Mouse (Mus musculus) C2C12 (cell line): ENCODE results near the gene Zbtb7a. TPM values are rescaled to one million over a fixed set of nuclear protein-coding genes. Genes with fewer than 3 reads are reported as not detected.

Source experiments
- H3K27me3 ChIP-seq: one replicate; pipeline ENCODE4 v1.6.1; 2011; ENCODE audit not compliant: control insufficient read depth, insufficient read depth, insufficient read length
- H3K36me3 ChIP-seq: one replicate; pipeline ENCODE4 v1.6.1; 2011; ENCODE audit not compliant: control insufficient read depth, insufficient read depth
- H3K4me3 ChIP-seq: one replicate; pipeline ENCODE4 v1.5.1; 2011; ENCODE audit warnings: mild to moderate bottlenecking, control low read depth; ENCODE audit not compliant: poor library complexity, insufficient read depth, severe bottlenecking
- H3K79me2 ChIP-seq: one replicate; pipeline ENCODE4 v1.6.1; 2011; ENCODE audit not compliant: control insufficient read depth, insufficient read depth
- H3K79me3 ChIP-seq: one replicate; pipeline ENCODE4 v1.6.1; 2011; ENCODE audit warnings: low read depth, control low read depth
- H3ac ChIP-seq: one replicate; pipeline ENCODE3; 2011; ENCODE audit warnings: low read depth; ENCODE audit not compliant: control insufficient read depth, insufficient read length
- CEBPB ChIP-seq: IDR thresholded peaks from one replicate; pipeline ENCODE4 v1.6.1; 2011; ENCODE audit warnings: low read depth, mild to moderate bottlenecking, control low read depth, moderate library complexity
- CTCF ChIP-seq: IDR thresholded peaks from one replicate; pipeline ENCODE4 v1.5.1; 2011; ENCODE audit not compliant: control insufficient read depth, insufficient read depth, insufficient read length
- FOSL1 ChIP-seq: IDR thresholded peaks from one replicate; pipeline ENCODE4 v1.8.0; 2011; ENCODE audit warnings: mild to moderate bottlenecking, low read length; ENCODE audit not compliant: poor library complexity, insufficient read depth, severe bottlenecking
- MAX ChIP-seq: IDR thresholded peaks from one replicate; pipeline ENCODE4 v1.6.1; 2011; ENCODE audit warnings: mild to moderate bottlenecking, control low read depth
- MYOD1 ChIP-seq: IDR thresholded peaks from one replicate; pipeline ENCODE4 v1.6.1; 2011; ENCODE audit warnings: low read depth; ENCODE audit not compliant: control insufficient read depth, insufficient read length
- MYOG ChIP-seq: IDR thresholded peaks from one replicate; pipeline ENCODE4 v1.6.1; 2011; ENCODE audit not compliant: control insufficient read depth, insufficient read length; ENCODE audit errors: extremely low read depth
- USF1 ChIP-seq: IDR thresholded peaks from one replicate; pipeline ENCODE4 v1.6.1; 2011; ENCODE audit warnings: low read depth, mild to moderate bottlenecking, control low read depth, moderate library complexity
- polyA plus RNA-seq: library from polyadenylated mRNA; unstranded; fragments of >200 nt; fragmentation: generic; extraction: Trizol; gene quantifications from one replicate; pipeline ENCODE4 v1.2.1, GENCODE M21; 2012; ENCODE audit warnings: missing spikeins

The Zbtb7a gene
- polyA plus RNA-seq, 1 experiment, result 19.9 TPM

GRCm38 (mm10) chr10:81197305-81197704 lies 62.3 kb downstream of the Zbtb7a start:
- peaks cover 4% of the 10 kb centered on the region for H3K27me3 ChIP-seq
- TF ChIP-seq MAX (no peak), CTCF (no peak), USF1 (no peak), CEBPB (no peak), FOSL1 (no peak), MYOG (no peak), MYOD1 (no peak)
- no peaks in the 10 kb centered on the region for H3K79me2 ChIP-seq
- no peaks in the 10 kb centered on the region for H3K79me3 ChIP-seq
- H3K4me3 ChIP-seq, result no peak overlapping the region
- H3K36me3 ChIP-seq, result no peaks in the 10 kb centered on the region
- H3ac ChIP-seq, result no peak overlapping the region

GRCm38 (mm10) chr10:81198230-81198629 lies 63.2 kb downstream of the Zbtb7a start:
- Histone ChIP-seq H3K27me3 (peaks cover 4% of the 10 kb centered on the region), H3K79me3 (no peaks in the 10 kb centered on the region), H3K79me2 (no peaks in the 10 kb centered on the region), H3K4me3 (no peak overlapping the region), H3ac (no peak overlapping the region), H3K36me3 (no peaks in the 10 kb centered on the region)
- TF ChIP-seq CEBPB, result no peak
- TF ChIP-seq MAX, result no peak
- no peak for TF ChIP-seq USF1
- TF ChIP-seq CTCF, result no peak
- TF ChIP-seq FOSL1, result no peak
- TF ChIP-seq MYOG, result no peak

- no peaks in the 10 kb centered on the region for H3K79me2 ChIP-seq
- H3K27me3 ChIP-seq, result peaks cover 4% of the 10 kb centered on the region
- no peaks in the 10 kb centered on the region for H3K36me3 ChIP-seq
- H3ac ChIP-seq, result no peak overlapping the region
- no peaks in the 10 kb centered on the region for H3K79me3 ChIP-seq
- no peak for TF ChIP-seq CEBPB
- TF ChIP-seq MAX, result no peak
- no peak for TF ChIP-seq MYOD1
- TF ChIP-seq CTCF, result no peak
- no peak for TF ChIP-seq USF1
- TF ChIP-seq FOSL1, result no peak
- TF ChIP-seq MYOG, result no peak
- H3K4me3 ChIP-seq, result no peak overlapping the region
Observed at GRCm38 (mm10) chr10:81198990-81199389, 64.0 kb downstream of the Zbtb7a start.

GRCm38 (mm10) chr10:81200141-81200540 lies 65.1 kb downstream of the Zbtb7a start:
- no peaks in the 10 kb centered on the region for H3K79me2 ChIP-seq
- H3ac ChIP-seq, result no peak overlapping the region
- H3K27me3 ChIP-seq, result peaks cover 4% of the 10 kb centered on the region
- H3K79me3 ChIP-seq, result no peaks in the 10 kb centered on the region
- H3K36me3 ChIP-seq, result no peaks in the 10 kb centered on the region
- no peak for TF ChIP-seq FOSL1
- TF ChIP-seq CEBPB, result no peak
- no peak for TF ChIP-seq USF1
- no peak for TF ChIP-seq MYOG
- no peak for TF ChIP-seq MYOD1
- TF ChIP-seq CTCF, result no peak
- TF ChIP-seq MAX, result no peak
- H3K4me3 ChIP-seq, result no peak overlapping the region

- no peak for TF ChIP-seq USF1
- TF ChIP-seq CTCF, result no peak
- no peak for TF ChIP-seq FOSL1
- TF ChIP-seq MYOD1, result no peak
- TF ChIP-seq CEBPB, result no peak
- TF ChIP-seq MYOG, result no peak
- no peak for TF ChIP-seq MAX
- H3K4me3 ChIP-seq, result no peak overlapping the region
Observed at GRCm38 (mm10) chr10:81200605-81201287, 65.7 kb downstream of the Zbtb7a start.

More at GRCm38 (mm10) chr10:81200605-81201287, 65.7 kb downstream of the Zbtb7a start:
- no peaks in the 10 kb centered on the region for H3K79me2 ChIP-seq
- no peaks in the 10 kb centered on the region for H3K79me3 ChIP-seq
- H3K27me3 ChIP-seq, result peaks cover 4% of the 10 kb centered on the region
- no peak overlapping the region for H3ac ChIP-seq
- no peaks in the 10 kb centered on the region for H3K36me3 ChIP-seq
